Mouse (Mus musculus): ENCODE results near the gene Adgrv1.
"Not testable (repeated sequence)": the region's sequence is repeated elsewhere in the genome, so short reads cannot be mapped to it uniquely, and the experiment has no call there.

The Adgrv1 gene

GRCm38 (mm10) chr13:81632720-81633415, at the start of gene Adgrv1:
Gene Adgrv1 (minus strand): TSS chr13:81633154.
- DNase-seq, result peak; percentile 86

GRCm38 (mm10) chr13:81675333-81675732, 42.4 kb upstream of the Adgrv1 start:
- DNase-seq, result no peak

- DNase-seq, result no peak
Measured at GRCm38 (mm10) chr13:81667713-81668112, 34.8 kb upstream of the Adgrv1 start.

GRCm38 (mm10) chr13:81664331-81664698, 31.4 kb upstream of the Adgrv1 start:
- DNase-seq, result no peak

GRCm38 (mm10) chr13:81663566-81664330, 30.8 kb upstream of the Adgrv1 start:
- DNase-seq, result no peak

GRCm38 (mm10) chr13:81658053-81658752, 25.2 kb upstream of the Adgrv1 start:
- DNase-seq, result no peak

GRCm38 (mm10) chr13:81657351-81658052, 24.5 kb upstream of the Adgrv1 start, which contains the start of gene Lysmd3:
Gene Lysmd3 (plus strand): TSS chr13:81657663.
- DNase-seq, result peak; percentile 96

GRCm38 (mm10) chr13:81657008-81657350, 24.0 kb upstream of the Adgrv1 start:
- no peak for DNase-seq

GRCm38 (mm10) chr13:81656091-81656850, 23.3 kb upstream of the Adgrv1 start:
- peak; percentile 17 for DNase-seq

GRCm38 (mm10) chr13:81650382-81650781, 17.4 kb upstream of the Adgrv1 start:
- DNase-seq, result not testable (repeated sequence)

- DNase-seq, result no peak
Measured at GRCm38 (mm10) chr13:81646348-81646747, 13.4 kb upstream of the Adgrv1 start.

GRCm38 (mm10) chr13:81644047-81644565, 11.2 kb upstream of the Adgrv1 start:
- no peak for DNase-seq

- no peak for DNase-seq
Measured at GRCm38 (mm10) chr13:81642491-81643149, 9.7 kb upstream of the Adgrv1 start.

GRCm38 (mm10) chr13:81641289-81642045, 8.5 kb upstream of the Adgrv1 start:
- peak; percentile 41 for DNase-seq

- no peak for DNase-seq
Measured at GRCm38 (mm10) chr13:81640881-81641280, 7.9 kb upstream of the Adgrv1 start.

- DNase-seq, result no peak
Measured at GRCm38 (mm10) chr13:81639624-81640023, 6.7 kb upstream of the Adgrv1 start.

- DNase-seq, result no peak
Measured at GRCm38 (mm10) chr13:81630566-81630965, 2.4 kb downstream of the Adgrv1 start.

- no peak for DNase-seq
Measured at GRCm38 (mm10) chr13:81629395-81629794, 3.6 kb downstream of the Adgrv1 start.

GRCm38 (mm10) chr13:81628631-81629190, 4.2 kb downstream of the Adgrv1 start:
- no peak for DNase-seq

GRCm38 (mm10) chr13:81627861-81628260, 5.1 kb downstream of the Adgrv1 start:
- DNase-seq, result not testable (repeated sequence)

Data from kidney, postnatal 14 days (tissue).